Mouse (Mus musculus): ENCODE results near the gene Ogfrl1. TPM values are rescaled to one million over a fixed set of nuclear protein-coding genes. Genes with fewer than 3 reads are reported as not detected.

The Ogfrl1 gene
- polyA plus RNA-seq, 1 experiment from 2014 or later = 10.3 TPM

- H3K36me3 ChIP-seq (ENCODE audit: control insufficient read depth, insufficient read depth, low read length) = no peaks in the 10 kb centered on the region
- H3K4me1 ChIP-seq (ENCODE audit: control insufficient read depth, insufficient read depth, low read length) = no peaks in the 10 kb centered on the region
- no peaks in the 10 kb centered on the region for H3K9me3 ChIP-seq (replicated peaks; ENCODE audit: control insufficient read depth, low read length, poor library complexity, severe bottlenecking)
- 91% methylated on average over 13 of the region's 13 CpGs for WGBS
- H3K4me3 ChIP-seq (ENCODE audit: low read depth, low read length) = no peak overlapping the region
- no peaks in the 10 kb centered on the region for H3K27me3 ChIP-seq (ENCODE audit: control insufficient read depth, insufficient read depth, low read depth, low read length)
- H3K27ac ChIP-seq (ENCODE audit: low read length) = no peak overlapping the region
- ATAC-seq = no peak
- no peak overlapping the region for H3K9ac ChIP-seq (ENCODE audit: low read depth, low read length)
- H3K4me2 ChIP-seq (ENCODE audit: low read length) = no peak overlapping the region
Observed at GRCm38 (mm10) chr1:23335726-23336363, 61.7 kb downstream of the Ogfrl1 start.

- H3K9ac ChIP-seq (ENCODE audit: low read depth, low read length) = no peak overlapping the region
- no peaks in the 10 kb centered on the region for H3K9me3 ChIP-seq (replicated peaks; ENCODE audit: control insufficient read depth, low read length, poor library complexity, severe bottlenecking)
- H3K27ac ChIP-seq (ENCODE audit: low read length) = no peak overlapping the region
- ATAC-seq = no peak
- H3K4me1 ChIP-seq (ENCODE audit: control insufficient read depth, insufficient read depth, low read length) = no peaks in the 10 kb centered on the region
- H3K4me2 ChIP-seq (ENCODE audit: low read length) = no peak overlapping the region
- H3K4me3 ChIP-seq (ENCODE audit: low read depth, low read length) = no peak overlapping the region
- 95% methylated on average over 4 of the region's 4 CpGs for WGBS
- no peaks in the 10 kb centered on the region for H3K27me3 ChIP-seq (ENCODE audit: control insufficient read depth, insufficient read depth, low read depth, low read length)
- H3K36me3 ChIP-seq (ENCODE audit: control insufficient read depth, insufficient read depth, low read length) = no peaks in the 10 kb centered on the region
Observed at GRCm38 (mm10) chr1:23335050-23335449, 62.5 kb downstream of the Ogfrl1 start.

- no peaks in the 10 kb centered on the region for H3K4me1 ChIP-seq (ENCODE audit: control insufficient read depth, insufficient read depth, low read length)
- 92% methylated on average over 4 of the region's 4 CpGs for WGBS
- no peak overlapping the region for H3K4me3 ChIP-seq (ENCODE audit: low read depth, low read length)
- no peak overlapping the region for H3K9ac ChIP-seq (ENCODE audit: low read depth, low read length)
- H3K27me3 ChIP-seq (ENCODE audit: control insufficient read depth, insufficient read depth, low read depth, low read length) = no peaks in the 10 kb centered on the region
- H3K4me2 ChIP-seq (ENCODE audit: low read length) = no peak overlapping the region
- no peak overlapping the region for H3K27ac ChIP-seq (ENCODE audit: low read length)
- no peaks in the 10 kb centered on the region for H3K9me3 ChIP-seq (replicated peaks; ENCODE audit: control insufficient read depth, low read length, poor library complexity, severe bottlenecking)
- ATAC-seq = no peak
- H3K36me3 ChIP-seq (ENCODE audit: control insufficient read depth, insufficient read depth, low read length) = no peaks in the 10 kb centered on the region
Observed at GRCm38 (mm10) chr1:23332192-23332591, 65.4 kb downstream of the Ogfrl1 start.

GRCm38 (mm10) chr1:23325160-23325559 is 72.4 kb downstream of the Ogfrl1 start:
- Histone ChIP-seq H3K9me3 (replicated peaks; ENCODE audit: control insufficient read depth, low read length, poor library complexity, severe bottlenecking) (no peaks in the 10 kb centered on the region), H3K4me2 (ENCODE audit: low read length) (no peak overlapping the region), H3K27ac (ENCODE audit: low read length) (no peak overlapping the region), H3K9ac (ENCODE audit: low read depth, low read length) (no peak overlapping the region), H3K27me3 (ENCODE audit: control insufficient read depth, insufficient read depth, low read depth, low read length) (no peaks in the 10 kb centered on the region), H3K4me3 (ENCODE audit: low read depth, low read length) (no peak overlapping the region), H3K36me3 (ENCODE audit: control insufficient read depth, insufficient read depth, low read length) (no peaks in the 10 kb centered on the region), H3K4me1 (ENCODE audit: control insufficient read depth, insufficient read depth, low read length) (peaks cover 7% of the 10 kb centered on the region)
- ATAC-seq = no peak
- 93% methylated on average over 7 of the region's 7 CpGs for WGBS

GRCm38 (mm10) chr1:23324226-23324625 is 73.3 kb downstream of the Ogfrl1 start:
- WGBS = 14% methylated on average over 5 of the region's 5 CpGs
- H3K4me2 ChIP-seq (ENCODE audit: low read length) = no peak overlapping the region

GRCm38 (mm10) chr1:23323286-23323685 is 74.3 kb downstream of the Ogfrl1 start:
- H3K27ac ChIP-seq (ENCODE audit: low read length) = no peak overlapping the region
- no peaks in the 10 kb centered on the region for H3K9me3 ChIP-seq (replicated peaks; ENCODE audit: control insufficient read depth, low read length, poor library complexity, severe bottlenecking)
- ATAC-seq = no peak
- H3K4me2 ChIP-seq (ENCODE audit: low read length) = no peak overlapping the region
- H3K4me3 ChIP-seq (ENCODE audit: low read depth, low read length) = no peak overlapping the region
- H3K36me3 ChIP-seq (ENCODE audit: control insufficient read depth, insufficient read depth, low read length) = no peaks in the 10 kb centered on the region
- H3K9ac ChIP-seq (ENCODE audit: low read depth, low read length) = no peak overlapping the region
- peaks cover 7% of the 10 kb centered on the region for H3K4me1 ChIP-seq (ENCODE audit: control insufficient read depth, insufficient read depth, low read length)
- no peaks in the 10 kb centered on the region for H3K27me3 ChIP-seq (ENCODE audit: control insufficient read depth, insufficient read depth, low read depth, low read length)
- WGBS = 66% methylated on average over 11 of the region's 11 CpGs

More at GRCm38 (mm10) chr1:23324226-23324625, 73.3 kb downstream of the Ogfrl1 start:
- Histone ChIP-seq H3K27ac (ENCODE audit: low read length) (no peak overlapping the region), H3K9ac (ENCODE audit: low read depth, low read length) (no peak overlapping the region), H3K36me3 (ENCODE audit: control insufficient read depth, insufficient read depth, low read length) (no peaks in the 10 kb centered on the region), H3K4me1 (ENCODE audit: control insufficient read depth, insufficient read depth, low read length) (peaks cover 7% of the 10 kb centered on the region), H3K27me3 (ENCODE audit: control insufficient read depth, insufficient read depth, low read depth, low read length) (no peaks in the 10 kb centered on the region), H3K9me3 (replicated peaks; ENCODE audit: control insufficient read depth, low read length, poor library complexity, severe bottlenecking) (no peaks in the 10 kb centered on the region), H3K4me3 (ENCODE audit: low read depth, low read length) (no peak overlapping the region)
- no peak for ATAC-seq

- H3K9me3 ChIP-seq (replicated peaks; ENCODE audit: control insufficient read depth, low read length, poor library complexity, severe bottlenecking) = no peaks in the 10 kb centered on the region
- 79% methylated on average over 4 of the region's 4 CpGs for WGBS
- no peak for ATAC-seq
- H3K9ac ChIP-seq (ENCODE audit: low read depth, low read length) = no peak overlapping the region
- peaks cover 7% of the 10 kb centered on the region for H3K4me1 ChIP-seq (ENCODE audit: control insufficient read depth, insufficient read depth, low read length)
- no peak overlapping the region for H3K4me2 ChIP-seq (ENCODE audit: low read length)
- no peaks in the 10 kb centered on the region for H3K27me3 ChIP-seq (ENCODE audit: control insufficient read depth, insufficient read depth, low read depth, low read length)
- H3K4me3 ChIP-seq (ENCODE audit: low read depth, low read length) = no peak overlapping the region
- H3K36me3 ChIP-seq (ENCODE audit: control insufficient read depth, insufficient read depth, low read length) = no peaks in the 10 kb centered on the region
- no peak overlapping the region for H3K27ac ChIP-seq (ENCODE audit: low read length)
Observed at GRCm38 (mm10) chr1:23322208-23322607, 75.4 kb downstream of the Ogfrl1 start.

GRCm38 (mm10) chr1:23321331-23321851 is 76.2 kb downstream of the Ogfrl1 start:
- no peaks in the 10 kb centered on the region for H3K36me3 ChIP-seq (ENCODE audit: control insufficient read depth, insufficient read depth, low read length)
- WGBS = 9% methylated on average over 10 of the region's 10 CpGs
- H3K9me3 ChIP-seq (replicated peaks; ENCODE audit: control insufficient read depth, low read length, poor library complexity, severe bottlenecking) = no peaks in the 10 kb centered on the region
- peak overlapping the region; percentile 49 for H3K4me2 ChIP-seq (ENCODE audit: low read length)
- H3K4me1 ChIP-seq (ENCODE audit: control insufficient read depth, insufficient read depth, low read length) = peaks cover 7% of the 10 kb centered on the region
- H3K27me3 ChIP-seq (ENCODE audit: control insufficient read depth, insufficient read depth, low read depth, low read length) = no peaks in the 10 kb centered on the region
- peak overlapping the region; percentile 11; the same call in 1 of the 2 replicates for H3K4me3 ChIP-seq (ENCODE audit: low read depth, low read length)
- ATAC-seq = peak; percentile 86
- peak overlapping the region; percentile 42; the same call in 1 of the 2 replicates for H3K9ac ChIP-seq (ENCODE audit: low read depth, low read length)
- H3K27ac ChIP-seq (ENCODE audit: low read length) = peak overlapping the region; percentile 58; the same call in 1 of the 2 replicates

- H3K4me3 ChIP-seq (ENCODE audit: low read depth, low read length) = no peak overlapping the region
- no peaks in the 10 kb centered on the region for H3K36me3 ChIP-seq (ENCODE audit: control insufficient read depth, insufficient read depth, low read length)
- H3K27ac ChIP-seq (ENCODE audit: low read length) = peak overlapping the region; percentile 58; the same call in 1 of the 2 replicates
- peaks cover 7% of the 10 kb centered on the region for H3K4me1 ChIP-seq (ENCODE audit: control insufficient read depth, insufficient read depth, low read length)
- H3K9ac ChIP-seq (ENCODE audit: low read depth, low read length) = no peak overlapping the region
- 85% methylated on average over 7 of the region's 7 CpGs for WGBS
- peak overlapping the region; percentile 49 for H3K4me2 ChIP-seq (ENCODE audit: low read length)
- H3K27me3 ChIP-seq (ENCODE audit: control insufficient read depth, insufficient read depth, low read depth, low read length) = no peaks in the 10 kb centered on the region
- peak; percentile 46 for ATAC-seq
- no peaks in the 10 kb centered on the region for H3K9me3 ChIP-seq (replicated peaks; ENCODE audit: control insufficient read depth, low read length, poor library complexity, severe bottlenecking)
Observed at GRCm38 (mm10) chr1:23320591-23321195, 76.9 kb downstream of the Ogfrl1 start.

Data from midbrain, embryonic 16.5 days (tissue).